In the genomic region with DNA sequence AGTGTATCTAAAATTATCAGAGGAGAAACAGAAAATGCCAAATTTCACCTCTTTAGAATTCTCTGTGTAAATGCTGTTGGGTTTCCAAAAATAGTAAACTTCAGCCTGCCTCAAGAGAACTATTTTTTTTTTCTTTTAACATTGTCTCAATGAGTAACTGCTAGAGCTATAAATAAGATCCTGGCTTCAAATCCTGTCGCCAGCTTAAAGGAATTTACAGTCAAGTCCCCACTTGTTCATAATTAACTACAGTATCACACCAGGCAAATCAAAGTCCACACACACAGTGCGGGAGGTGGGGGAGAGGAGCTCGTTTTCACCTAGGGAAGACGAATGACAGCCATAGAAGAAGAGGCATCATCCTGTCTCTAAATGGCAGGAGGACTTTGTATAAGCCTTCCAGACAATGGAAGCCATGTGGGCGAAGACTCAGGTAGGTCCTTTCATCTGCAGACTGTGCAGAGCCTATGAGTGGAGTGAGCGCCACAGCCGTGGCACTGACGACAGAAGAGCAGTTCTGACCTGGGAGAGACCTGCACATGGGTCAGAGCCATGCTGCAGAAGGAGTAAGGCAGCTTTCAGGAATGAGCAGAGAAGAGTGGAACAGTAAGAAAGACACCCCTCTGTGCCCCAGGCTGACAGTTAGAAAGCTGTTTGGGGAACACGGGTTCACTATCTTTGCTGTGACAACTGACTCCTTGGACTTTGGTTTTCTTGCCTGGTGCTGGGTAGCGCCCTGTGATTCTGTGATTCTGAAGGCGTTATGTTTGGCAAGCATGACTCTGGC, we compare ENCODE assay signal across 15 mouse cellular contexts. TPM values are rescaled to one million over a fixed set of nuclear protein-coding genes. Genes with fewer than 3 reads are reported as not detected.
A peak's percentile ranks its signal among the peaks of the same experiment; 100 is the strongest.
DNase-seq lines count a peak whose midpoint lies in the region; ATAC-seq and TF ChIP-seq lines count a peak whose summit lies in the region.
"Had no signal": no experiment of that assay in that cellular context is flagged by ENCODE, and none has a peak within 500 bp of the region (broad histone marks: within the 10 kb centered on the region; RNA-seq: fewer than 3 reads in every experiment).

No protein-coding gene starts in this region.

- TF ChIP-seq CTCF in lung, adult 2 months (IDR thresholded peaks at IDR 0.05; ENCODE audit: insufficient read depth, low read length) = no peak

- H3K27ac ChIP-seq in heart, embryonic 10.5 days = peak overlapping the region; percentile 64; the same call in 1 of the 2 replicates
- peak overlapping the region; percentile 30; the same call in 1 of the 2 replicates for H3K27ac ChIP-seq in embryonic facial prominence, embryonic 10.5 days (replicated peaks)
- no peak overlapping the region for H3K27ac ChIP-seq in liver, embryonic 13.5 days
- H3K27ac ChIP-seq: macrophage had no signal

- no peak for DNase-seq in heart, embryonic 10.5 days (ENCODE audit: low spot score)
- DNase-seq in heart, adult 18-20 months = no peak
- DNase-seq in embryonic facial prominence, embryonic 10.5 days (ENCODE audit: low spot score) = no peak
- DNase-seq in kidney, adult 9 months = peak; percentile 70
- no peak for DNase-seq in liver, embryonic 13.5 days
- DNase-seq in c-Kit-positive CD71-positive TER-119-positive erythroid progenitor cells, embryonic 14.5 days (ENCODE audit: low spot score) = no peak
- DNase-seq in cerebellum, postnatal 10 days = no peak
- DNase-seq in lung, adult 2 months = no peak
- DNase-seq: adrenal gland, postnatal 10 days; cerebellum, adult 11-12 months; forebrain, postnatal 0 days; spleen, adult 18-20 months had no signal

- H3K4me2 ChIP-seq in liver, embryonic 13.5 days = peak overlapping the region; percentile 41
- H3K4me2 ChIP-seq: heart, embryonic 12.5 days had no signal

- WGBS in heart, embryonic 10.5 days = 51% methylated on average over 11 of the region's 11 CpGs
- 70% methylated on average over 11 of the region's 11 CpGs for whole genome bisulfite sequencing in embryonic facial prominence, embryonic 10.5 days
- 43% methylated on average over 11 of the region's 11 CpGs for WGBS in liver, embryonic 13.5 days (ENCODE audit: insufficient replicate concordance)
- WGBS in lung, adult 2 months = 63% methylated on average over 11 of the region's 11 CpGs

- H3K9ac ChIP-seq in liver, embryonic 13.5 days = no peak overlapping the region
- H3K9ac ChIP-seq: forebrain, postnatal 0 days; heart, embryonic 12.5 days had no signal

- no peaks in the 10 kb centered on the region for H3K36me3 ChIP-seq in heart, embryonic 10.5 days
- no peaks in the 10 kb centered on the region for H3K36me3 ChIP-seq in embryonic facial prominence, embryonic 10.5 days (replicated peaks)
- H3K36me3 ChIP-seq in liver, embryonic 13.5 days = no peaks in the 10 kb centered on the region
- H3K36me3 ChIP-seq: heart, embryonic 12.5 days had no signal

- 0 out of 2 replicates have a peak, but pooled peaks have one; percentile 57 for ATAC-seq in liver, embryonic 13.5 days (ENCODE audit: low read depth)
- ATAC-seq: forebrain, postnatal 0 days; inflammation-experienced regulatory T-cells, adult 6 months had no signal

- peaks cover 29% of the 10 kb centered on the region for H3K4me1 ChIP-seq in heart, embryonic 10.5 days
- H3K4me1 ChIP-seq in embryonic facial prominence, embryonic 10.5 days = peaks cover 25% of the 10 kb centered on the region
- H3K4me1 ChIP-seq in liver, embryonic 13.5 days (replicated peaks) = peaks cover 10% of the 10 kb centered on the region
- H3K4me1 ChIP-seq in lung, adult 2 months (ENCODE audit: control insufficient read depth, insufficient read depth, low read length) = no peaks in the 10 kb centered on the region

- H3K4me3 ChIP-seq in heart, embryonic 10.5 days = no peak overlapping the region
- no peak overlapping the region for H3K4me3 ChIP-seq in embryonic facial prominence, embryonic 10.5 days
- H3K4me3 ChIP-seq in liver, embryonic 13.5 days (replicated peaks) = peak overlapping the region; percentile 41
- H3K4me3 ChIP-seq in lung, adult 2 months (replicated peaks; ENCODE audit: extremely low read depth, low read depth, low read length) = no peak overlapping the region
- H3K4me3 ChIP-seq: heart, embryonic 12.5 days had no signal

- TF ChIP-seq POLR2A in lung, adult 2 months (IDR thresholded peaks at IDR 0.05; ENCODE audit: borderline replicate concordance, extremely low read depth, low read depth, low read length) = no peak

- H3K9me3 ChIP-seq in heart, embryonic 10.5 days = no peaks in the 10 kb centered on the region
- no peaks in the 10 kb centered on the region for H3K9me3 ChIP-seq in embryonic facial prominence, embryonic 10.5 days
- no peaks in the 10 kb centered on the region for H3K9me3 ChIP-seq in liver, embryonic 13.5 days (replicated peaks)
- H3K9me3 ChIP-seq: heart, embryonic 12.5 days had no signal

- peaks cover 5% of the 10 kb centered on the region; the same call in 1 of the 2 replicates for H3K27me3 ChIP-seq in heart, embryonic 10.5 days (ENCODE audit: insufficient read depth, poor library complexity, severe bottlenecking)
- no peaks in the 10 kb centered on the region for H3K27me3 ChIP-seq in embryonic facial prominence, embryonic 10.5 days (replicated peaks; ENCODE audit: low read depth, poor library complexity, severe bottlenecking)
- H3K27me3 ChIP-seq in liver, embryonic 13.5 days = 0 out of 2 replicates have a peak, but pooled peaks cover 3% of the 10 kb centered on the region
- H3K27me3 ChIP-seq: heart, embryonic 12.5 days had no signal

RNA-seq across cellular contexts. Expression of a gene that starts 43.2 kb away (rescaled TPM):
- 169 and 250 TPM in 2 replicates for polyA plus RNA-seq in heart, embryonic 10.5 days (2016; fragmentation: Nextera tagmentation; extraction: Ambion mirVana)
- total RNA-seq in heart, adult 18-20 months (2021) = 10 to 100 TPM; 17.1 to 18.9 TPM
- polyA plus RNA-seq in embryonic facial prominence, embryonic 10.5 days (2016; fragmentation: Nextera tagmentation; extraction: Ambion mirVana) = 57.7 and 61.8 TPM in 2 replicates
- polyA plus RNA-seq in liver, embryonic 13.5 days (2015; fragmentation: Nextera tagmentation; extraction: Ambion mirVana) = 13.9 and 16.5 TPM in 2 replicates
- 10.4 and 10.7 TPM in 2 replicates for polyA plus RNA-seq in lung, adult 2 months (2012; rRNA removed)
